In genomic region chr1:82586713-82587399, GRCm38 (mm10) we compare ENCODE assay signal across 8 mouse cellular contexts. TPM values are rescaled to one million over a fixed set of nuclear protein-coding genes. Genes with fewer than 3 reads are reported as not detected.
DNase-seq lines count a peak whose midpoint lies in the region; ATAC-seq and TF ChIP-seq lines count a peak whose summit lies in the region.

Col4a4 (minus strand) TSS chr1:82586849.
Col4a3 (plus strand) TSS chr1:82586921.

- ATAC-seq in Patski, result peak; percentile 90
- peak; percentile 16; the same call in 1 of the 2 replicates for ATAC-seq in forebrain, postnatal 0 days
- peak; percentile 57; the same call in 1 of the 2 replicates for ATAC-seq in hindbrain, embryonic 11.5 days (ENCODE audit: low FRiP score)
- no peak for ATAC-seq in limb, embryonic 13.5 days (ENCODE audit: low FRiP score, low read depth)
- ATAC-seq in midbrain, postnatal 0 days (ENCODE audit: low FRiP score), result 0 out of 2 replicates have a peak, but pooled peaks have one; percentile 56

- in situ Hi-C loops in Patski (cut with MboI; ENCODE audit: low pct_unique_long_range_greater_than_20kb), result no loop called here

- H3K27ac ChIP-seq in forebrain, postnatal 0 days (ENCODE audit: low read depth, low read length), result no peak within 1 kb of the TSS
- H3K27ac ChIP-seq in hindbrain, embryonic 11.5 days (ENCODE audit: low read depth, low read length), result no peak within 1 kb of the TSS
- no peak within 1 kb of the TSS for H3K27ac ChIP-seq in limb, embryonic 13.5 days
- H3K27ac ChIP-seq in midbrain, postnatal 0 days (ENCODE audit: low read depth, low read length), result no peak within 1 kb of the TSS

- peak within 1 kb of the TSS; percentile 57 for H3K4me2 ChIP-seq in forebrain, postnatal 0 days (ENCODE audit: low read depth)
- peak within 1 kb of the TSS; percentile 61 for H3K4me2 ChIP-seq in hindbrain, embryonic 11.5 days (replicated peaks; ENCODE audit: low read depth, low read length)
- peak within 1 kb of the TSS; percentile 74 for H3K4me2 ChIP-seq in limb, embryonic 13.5 days (replicated peaks)
- peak within 1 kb of the TSS; percentile 81 for H3K4me2 ChIP-seq in midbrain, postnatal 0 days (ENCODE audit: low read depth, low read length, poor library complexity, severe bottlenecking)

- 4% methylated on average over 34 of the region's 34 CpGs for WGBS in forebrain, postnatal 0 days
- WGBS in hindbrain, embryonic 11.5 days, result 6% methylated on average over 29 of the region's 34 CpGs
- 4% methylated on average over 34 of the region's 34 CpGs for WGBS in limb, embryonic 13.5 days
- 5% methylated on average over 34 of the region's 34 CpGs for WGBS in midbrain, postnatal 0 days

- 0 out of 2 replicates have a peak within 1 kb of the TSS, but pooled peaks have one; percentile 25 for H3K9ac ChIP-seq in forebrain, postnatal 0 days
- peak within 1 kb of the TSS; percentile 20 for H3K9ac ChIP-seq in hindbrain, embryonic 11.5 days (ENCODE audit: low read depth, low read length)
- H3K9ac ChIP-seq in limb, embryonic 13.5 days, result peak within 1 kb of the TSS; percentile 60
- H3K9ac ChIP-seq in midbrain, postnatal 0 days (replicated peaks; ENCODE audit: low read length, poor library complexity, severe bottlenecking), result no peak within 1 kb of the TSS

- no peaks in the 10 kb centered on the region for H3K27me3 ChIP-seq in Patski
- no peaks in the 10 kb centered on the region; the same call in 1 of the 2 replicates for H3K27me3 ChIP-seq in forebrain, postnatal 0 days (ENCODE audit: insufficient read depth, low read length)
- peaks cover 2% of the 10 kb centered on the region; the same call in 1 of the 2 replicates for H3K27me3 ChIP-seq in hindbrain, embryonic 11.5 days (ENCODE audit: control insufficient read depth, insufficient read depth, low read length)
- H3K27me3 ChIP-seq in limb, embryonic 13.5 days, result peaks cover 40% of the 10 kb centered on the region
- 0 out of 2 replicates have a peak, but pooled peaks cover 3% of the 10 kb centered on the region for H3K27me3 ChIP-seq in midbrain, postnatal 0 days (ENCODE audit: insufficient read depth, low read length)

- TF ChIP-seq CTCF in Patski (IDR thresholded peaks at IDR 0.05), result no peak
- no peak for TF ChIP-seq CTCF in forebrain, postnatal 0 days (IDR thresholded peaks at IDR 0.05; ENCODE audit: low read depth)
- no peak for TF ChIP-seq CTCF in midbrain, postnatal 0 days (IDR thresholded peaks at IDR 0.05)

- CTCF ChIA-PET in Patski (lab: Charles Lee), result interaction anchor here (0.6 to 1.9 kb wide), 6 partner anchors 10 to 48 kb away, joined by 3 to 5 read pairs (median 4); no protein-coding TSS in a partner anchor

- H3K36me3 ChIP-seq in forebrain, postnatal 0 days (ENCODE audit: insufficient read depth), result no peaks in the 10 kb centered on the region
- H3K36me3 ChIP-seq in hindbrain, embryonic 11.5 days (ENCODE audit: control insufficient read depth, insufficient read depth, low read length), result no peaks in the 10 kb centered on the region
- H3K36me3 ChIP-seq in limb, embryonic 13.5 days, result no peaks in the 10 kb centered on the region
- H3K36me3 ChIP-seq in midbrain, postnatal 0 days (ENCODE audit: insufficient read depth, low read length), result no peaks in the 10 kb centered on the region

- peaks cover 6% of the 10 kb centered on the region; the same call in 1 of the 2 replicates for H3K4me1 ChIP-seq in forebrain, postnatal 0 days (ENCODE audit: insufficient read depth)
- no peaks in the 10 kb centered on the region for H3K4me1 ChIP-seq in hindbrain, embryonic 11.5 days (replicated peaks; ENCODE audit: control insufficient read depth, insufficient read depth, low read length)
- H3K4me1 ChIP-seq in limb, embryonic 13.5 days, result peaks cover 10% of the 10 kb centered on the region
- no peaks in the 10 kb centered on the region; the same call in 1 of the 2 replicates for H3K4me1 ChIP-seq in midbrain, postnatal 0 days (ENCODE audit: insufficient read depth, low read length)

- H3K4me3 ChIP-seq in forebrain, postnatal 0 days (ENCODE audit: low read depth, low read length), result peak within 1 kb of the TSS; percentile 26
- H3K4me3 ChIP-seq in hindbrain, embryonic 11.5 days (ENCODE audit: low read depth, low read length), result peak within 1 kb of the TSS; percentile 25
- peak within 1 kb of the TSS; percentile 42 for H3K4me3 ChIP-seq in limb, embryonic 13.5 days
- H3K4me3 ChIP-seq in midbrain, postnatal 0 days (ENCODE audit: low read depth, low read length), result peak within 1 kb of the TSS; percentile 35

- no peak for DNase-seq in Patski (ENCODE audit: low read depth, low spot score)
- DNase-seq in cerebellum, adult 18-20 months, result peak; percentile 21 to 49
- DNase-seq in forebrain, postnatal 0 days, result no peak
- DNase-seq in hindbrain, embryonic 11.5 days (ENCODE audit: low spot score), result peak; percentile 17
- DNase-seq in midbrain, postnatal 0 days (ENCODE audit: low spot score), result peak; percentile 9
- DNase-seq in spleen, adult 12 weeks (ENCODE audit: low spot score), result no peak
- no peak for DNase-seq in frontal cortex, postnatal 25 days (ENCODE audit: low spot score in 2 of 2)

- no peaks in the 10 kb centered on the region for H3K9me3 ChIP-seq in forebrain, postnatal 0 days (ENCODE audit: low read length)
- no peaks in the 10 kb centered on the region for H3K9me3 ChIP-seq in hindbrain, embryonic 11.5 days (ENCODE audit: control insufficient read depth, low read length)
- H3K9me3 ChIP-seq in limb, embryonic 13.5 days, result no peaks in the 10 kb centered on the region
- no peaks in the 10 kb centered on the region for H3K9me3 ChIP-seq in midbrain, postnatal 0 days (ENCODE audit: low read length)

- POLR2A ChIA-PET in Patski (lab: Charles Lee), result interaction anchor here (0.8 to 1.2 kb wide), 3 partner anchors 10 to 51 kb away, joined by 3 read pairs; no protein-coding TSS in a partner anchor

RNA-seq across cellular contexts. Expression of gene Col4a4, which starts in this region (rescaled TPM):
- polyA plus RNA-seq in Patski (2021), result 43.2 TPM
- 0.29 and 0.38 TPM in 2 replicates for total RNA-seq in forebrain, postnatal 0 days (2014; rRNA removed)
- 0.14 and 0.22 TPM in 2 replicates for polyA plus RNA-seq in forebrain, postnatal 0 days (2015; fragmentation: Nextera tagmentation; extraction: Ambion mirVana)
- 0.15 TPM in 2 replicates for polyA plus RNA-seq in hindbrain, embryonic 11.5 days (2014; fragmentation: Nextera tagmentation; extraction: Ambion mirVana)
- 0.09 and 0.11 TPM in 2 replicates for polyA plus RNA-seq in limb, embryonic 13.5 days (2015; fragmentation: Nextera tagmentation; extraction: Ambion mirVana)
- 0.28 and 0.44 TPM in 2 replicates for total RNA-seq in midbrain, postnatal 0 days (2014; rRNA removed)
- polyA plus RNA-seq in midbrain, postnatal 0 days (2015; fragmentation: Nextera tagmentation; extraction: Ambion mirVana), result 0.16 and 0.36 TPM in 2 replicates

RNA-seq across cellular contexts. Expression of gene Col4a3, which starts in this region (rescaled TPM):
- 70.1 TPM for polyA plus RNA-seq in Patski (2021)
- total RNA-seq in forebrain, postnatal 0 days (2014; rRNA removed), result 0.57 and 0.69 TPM in 2 replicates
- polyA plus RNA-seq in forebrain, postnatal 0 days (2015; fragmentation: Nextera tagmentation; extraction: Ambion mirVana), result 0.16 and 0.27 TPM in 2 replicates
- 0.09 and 0.15 TPM in 2 replicates for polyA plus RNA-seq in hindbrain, embryonic 11.5 days (2014; fragmentation: Nextera tagmentation; extraction: Ambion mirVana)
- polyA plus RNA-seq in limb, embryonic 13.5 days (2015; fragmentation: Nextera tagmentation; extraction: Ambion mirVana), result 0.05 and 0.09 TPM in 2 replicates
- 0.27 and 0.38 TPM in 2 replicates for total RNA-seq in midbrain, postnatal 0 days (2014; rRNA removed)
- polyA plus RNA-seq in midbrain, postnatal 0 days (2015; fragmentation: Nextera tagmentation; extraction: Ambion mirVana), result 0.16 and 0.35 TPM in 2 replicates

Comparison
In these comparisons a context has a peak if more than half of its experiments do, and no peak if none do; other contexts are left out.
1. RNA of gene Col4a4 (polyA plus RNA-seq): 43.2 TPM in Patski (single experiment); 0.14 to 0.22 TPM in forebrain, postnatal 0 days, 0.16 to 0.36 TPM in midbrain, postnatal 0 days, 0.15 TPM in hindbrain, embryonic 11.5 days and 0.09 to 0.11 TPM in limb, embryonic 13.5 days; every median in the first group is over 10 times any median in the second.
2. RNA of gene Col4a3 (polyA plus RNA-seq): 70.1 TPM in Patski (single experiment); 0.16 to 0.35 TPM in midbrain, postnatal 0 days, 0.16 to 0.27 TPM in forebrain, postnatal 0 days, 0.09 to 0.15 TPM in hindbrain, embryonic 11.5 days and 0.05 to 0.09 TPM in limb, embryonic 13.5 days; every median in the first group is over 10 times any median in the second.
3. Peak in ATAC-seq, H3K4me3 ChIP-seq, H3K9ac ChIP-seq and H3K4me2 ChIP-seq in forebrain, postnatal 0 days; RNA of the genes that start here not detected or under 1 TPM.
4. Peak in DNase-seq, ATAC-seq, H3K4me3 ChIP-seq, H3K9ac ChIP-seq and H3K4me2 ChIP-seq in hindbrain, embryonic 11.5 days; RNA of the genes that start here not detected or under 1 TPM.
5. Peak in DNase-seq, ATAC-seq, H3K4me3 ChIP-seq and H3K4me2 ChIP-seq in midbrain, postnatal 0 days; RNA of the genes that start here not detected or under 1 TPM.
6. DNase-seq: peak in cerebellum, adult 18-20 months (2 of 2); none in Patski (single experiment), forebrain, postnatal 0 days (single experiment), spleen, adult 12 weeks (single experiment) and frontal cortex, postnatal 25 days (0 of 2).
7. Peak in every context shown above with its lines, with median percentiles within 50 percentile points of each other: H3K4me2 ChIP-seq and H3K4me3 ChIP-seq.